Mouse (Mus musculus): ENCODE results near the gene Maats1.

Maats1 gene

GRCm38 (mm10) chr16:38370633-38371374 lies 28.9 kb upstream of the Maats1 start:
- in situ Hi-C loops (cut with MboI, MseI) = no loop called here

GRCm38 (mm10) chr16:38369992-38370484 lies 28.1 kb upstream of the Maats1 start:
- in situ Hi-C loops (cut with MboI, MseI) = no loop called here

GRCm38 (mm10) chr16:38369431-38369830 lies 27.5 kb upstream of the Maats1 start:
- in situ Hi-C loops (cut with MboI, MseI) = no loop called here

GRCm38 (mm10) chr16:38369000-38369399 lies 27.1 kb upstream of the Maats1 start:
- in situ Hi-C loops (cut with MboI, MseI) = no loop called here

GRCm38 (mm10) chr16:38368336-38368735 lies 26.4 kb upstream of the Maats1 start:
- in situ Hi-C loops (cut with MboI, MseI) = no loop called here

- in situ Hi-C loops (cut with MboI, MseI) = no loop called here
These were observed 24.3 kb upstream of the Maats1 start for GRCm38 (mm10) chr16:38366231-38366630.

GRCm38 (mm10) chr16:38365390-38365789 lies 23.4 kb upstream of the Maats1 start:
- in situ Hi-C loops (cut with MboI, MseI) = no loop called here

- in situ Hi-C loops (cut with MboI, MseI) = no loop called here
These were observed 21.7 kb upstream of the Maats1 start for GRCm38 (mm10) chr16:38363657-38364056.

GRCm38 (mm10) chr16:38363256-38363595 lies 21.3 kb upstream of the Maats1 start:
- in situ Hi-C loops (cut with MboI, MseI) = no loop called here

GRCm38 (mm10) chr16:38362493-38363255 lies 20.7 kb upstream of the Maats1 start:
- in situ Hi-C loops (cut with MboI, MseI) = no loop called here

- in situ Hi-C loops (cut with MboI, MseI) = no loop called here
These were observed 20.0 kb upstream of the Maats1 start, which contains the start of gene Popdc2 for GRCm38 (mm10) chr16:38361933-38362332. Gene Popdc2 (plus strand): TSS chr16:38362209.

GRCm38 (mm10) chr16:38360317-38360716 lies 18.4 kb upstream of the Maats1 start:
- in situ Hi-C loops (cut with MboI, MseI) = no loop called here

- in situ Hi-C loops (cut with MboI, MseI) = no loop called here
These were observed 17.9 kb upstream of the Maats1 start for GRCm38 (mm10) chr16:38359857-38360256.

GRCm38 (mm10) chr16:38359241-38359640 lies 17.3 kb upstream of the Maats1 start:
- in situ Hi-C loops (cut with MboI, MseI) = no loop called here

GRCm38 (mm10) chr16:38358256-38358812 lies 16.4 kb upstream of the Maats1 start:
- in situ Hi-C loops (cut with MboI, MseI) = no loop called here

GRCm38 (mm10) chr16:38354185-38354913 lies 12.4 kb upstream of the Maats1 start:
- in situ Hi-C loops (cut with MboI, MseI) = loop anchor here (5.0 kb wide), 1 partner anchor 48 kb away; no protein-coding TSS in a partner anchor

GRCm38 (mm10) chr16:38353642-38354041 lies 11.7 kb upstream of the Maats1 start:
- in situ Hi-C loops (cut with MboI, MseI) = loop anchor here (5.0 kb wide), 1 partner anchor 49 kb away; no protein-coding TSS in a partner anchor

GRCm38 (mm10) chr16:38352851-38353250 lies 10.9 kb upstream of the Maats1 start:
- in situ Hi-C loops (cut with MboI, MseI) = loop anchor here (5.0 kb wide), 1 partner anchor 49 kb away; no protein-coding TSS in a partner anchor

- in situ Hi-C loops (cut with MboI, MseI) = loop anchor here (5.0 kb wide), 1 partner anchor 50 kb away; no protein-coding TSS in a partner anchor
These were observed 10.1 kb upstream of the Maats1 start for GRCm38 (mm10) chr16:38352031-38352430.

- in situ Hi-C loops (cut with MboI, MseI) = loop anchor here (5.0 kb wide), 1 partner anchor 51 kb away; no protein-coding TSS in a partner anchor
These were observed 9.0 kb upstream of the Maats1 start for GRCm38 (mm10) chr16:38350939-38351338.

- in situ Hi-C loops (cut with MboI, MseI) = loop anchor here (5.0 kb wide), 1 partner anchor 52 kb away; no protein-coding TSS in a partner anchor
These were observed 8.5 kb upstream of the Maats1 start for GRCm38 (mm10) chr16:38350361-38350855.

Data from regulatory T cell (primary cell).